Mouse (Mus musculus) stomach, postnatal 0 days (tissue): ENCODE results near the gene Cops7b.

Source experiments
- CTCF ChIP-seq: IDR thresholded peaks from 2 replicates; pipeline ENCODE4 v1.5.1; 2016; ENCODE audit warnings: antibody characterized with exemption, low read depth, mild to moderate bottlenecking, moderate library complexity
- EP300 ChIP-seq: optimal IDR thresholded peaks from 2 replicates; pipeline ENCODE3; 2016; ENCODE audit warnings: antibody characterized with exemption

GRCm38 (mm10) chr1:86583709-86584108, 1.0 kb downstream of the Cops7b start:
- TF ChIP-seq CTCF: no peak
- no peak for TF ChIP-seq EP300
